Mouse (Mus musculus) embryo, embryonic 9.5 days (tissue): ENCODE results near the gene Gnl1.
A peak's percentile ranks its signal among the peaks of the same experiment; 100 is the strongest.
"Not testable (repeated sequence)": the region's sequence is repeated elsewhere in the genome, so short reads cannot be mapped to it uniquely, and the experiment has no call there.

Source experiments
- DNase-seq: peaks from one replicate; pipeline ENCODE4 v3.0.0-alpha.2; 2017; ENCODE audit errors: extremely low spot score

Gene Gnl1

DNA sequence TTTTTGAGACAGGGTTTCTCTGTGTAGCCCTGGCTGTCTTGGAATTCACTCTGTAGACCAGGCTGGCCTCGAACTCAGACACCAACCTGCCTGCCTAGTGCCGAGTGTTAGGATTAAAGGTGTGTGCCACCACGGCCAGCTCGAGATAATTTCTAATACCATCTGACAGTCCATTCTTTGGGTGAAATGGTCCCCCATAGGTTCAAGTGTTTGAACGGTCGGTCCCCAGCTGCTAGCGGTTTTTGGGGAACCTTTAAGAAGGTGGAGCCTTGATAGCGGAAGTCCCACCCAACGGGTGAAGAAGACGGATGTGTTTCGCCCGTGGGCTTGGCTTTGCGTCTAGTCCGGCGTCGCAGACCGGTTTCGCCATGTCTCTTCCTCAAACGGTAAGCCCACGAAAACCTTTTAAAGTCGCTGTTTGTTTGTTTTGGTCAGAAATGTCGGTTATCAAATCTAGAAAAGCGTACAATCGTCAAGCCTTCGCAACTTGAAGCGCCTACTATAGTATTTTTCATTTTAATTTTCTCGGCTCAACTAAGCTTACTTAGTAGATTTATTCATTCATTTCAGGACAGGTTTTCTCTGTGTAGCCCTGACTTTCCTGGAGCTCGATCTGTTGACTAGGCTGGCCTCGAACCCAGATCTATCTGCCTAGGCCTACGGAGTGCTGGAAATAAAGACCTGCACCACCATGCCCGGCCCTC, 14.7 kb downstream of the Gnl1 start:
- DNase-seq: peak; percentile 76

DNA sequence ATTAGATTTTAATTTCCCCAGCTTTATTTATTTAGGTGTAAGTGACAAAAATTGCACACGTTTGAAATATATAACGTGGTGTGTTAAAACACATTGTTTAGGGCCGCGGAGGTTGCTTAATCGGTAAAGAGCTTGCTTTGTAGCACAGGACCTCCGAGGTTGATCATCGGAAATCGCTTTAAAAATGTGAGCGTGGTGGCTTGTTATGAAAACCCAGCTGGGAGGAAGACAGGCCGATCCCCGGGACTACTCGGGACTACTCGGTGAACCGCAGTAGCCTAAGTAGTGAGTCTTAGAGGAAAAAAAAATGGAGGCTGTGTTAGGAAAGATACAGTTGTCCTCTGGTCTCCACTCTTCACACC, 15.2 kb downstream of the Gnl1 start:
- DNase-seq: no peak

DNA sequence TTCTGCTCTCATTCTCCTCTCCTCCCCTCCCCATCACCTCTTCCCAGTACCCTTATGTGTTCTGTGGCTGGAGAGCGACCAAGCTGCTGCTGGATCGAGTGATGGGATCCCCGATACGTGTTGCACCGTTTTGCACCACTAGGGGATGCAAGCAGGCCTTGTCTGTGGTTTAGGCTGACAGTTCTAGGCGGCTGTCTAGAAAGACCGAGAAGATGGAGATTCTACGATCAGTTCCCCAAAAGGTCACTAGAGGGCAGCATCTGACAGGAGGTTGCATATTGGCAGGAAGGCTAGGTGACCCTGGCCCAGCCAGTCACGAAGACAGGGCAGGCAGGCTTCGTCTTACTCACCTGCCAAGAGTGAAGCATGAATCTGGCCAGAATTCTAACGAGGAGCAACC, 17.3 kb downstream of the Gnl1 start:
- DNase-seq: peak; percentile 95

DNA sequence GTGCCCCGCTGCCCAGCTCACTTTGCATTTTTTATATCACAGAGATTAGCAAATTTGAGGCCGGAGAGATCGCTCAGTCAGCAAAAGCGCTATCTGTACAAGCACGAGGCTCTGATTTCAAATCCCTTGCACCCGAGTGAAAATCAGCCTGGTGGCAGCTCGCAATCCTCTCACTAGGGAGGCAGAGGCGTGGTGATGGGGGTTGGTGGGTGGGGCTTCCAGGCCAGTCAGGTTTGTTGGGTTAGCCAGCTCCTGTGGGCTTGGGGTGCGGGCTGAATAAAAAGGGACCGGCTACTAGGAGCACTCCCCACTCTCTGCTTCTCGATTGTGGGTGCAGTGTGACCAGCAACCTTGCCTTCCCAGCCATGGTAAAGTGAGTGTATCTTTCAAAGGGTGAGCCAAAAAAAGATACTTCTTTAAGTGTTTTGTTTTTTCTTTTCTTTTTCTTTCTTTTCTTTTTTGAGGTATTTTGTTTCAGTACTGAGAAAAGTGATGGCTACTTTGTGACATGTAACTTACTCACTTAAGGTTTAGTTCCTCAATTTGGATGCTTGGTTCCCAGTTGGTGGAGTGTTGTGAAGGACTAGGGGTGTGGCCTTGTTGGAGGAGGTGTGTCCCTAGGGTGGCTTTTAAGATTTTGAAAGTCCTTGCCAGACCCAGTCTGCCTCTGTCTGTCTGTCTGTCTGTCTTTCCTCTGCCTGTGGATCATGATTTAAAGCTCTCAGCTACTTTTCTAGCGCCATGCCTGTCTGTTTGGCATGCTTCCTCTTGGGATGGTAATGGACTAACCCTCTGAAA, 18.3 kb downstream of the Gnl1 start:
- DNase-seq: no peak

DNA sequence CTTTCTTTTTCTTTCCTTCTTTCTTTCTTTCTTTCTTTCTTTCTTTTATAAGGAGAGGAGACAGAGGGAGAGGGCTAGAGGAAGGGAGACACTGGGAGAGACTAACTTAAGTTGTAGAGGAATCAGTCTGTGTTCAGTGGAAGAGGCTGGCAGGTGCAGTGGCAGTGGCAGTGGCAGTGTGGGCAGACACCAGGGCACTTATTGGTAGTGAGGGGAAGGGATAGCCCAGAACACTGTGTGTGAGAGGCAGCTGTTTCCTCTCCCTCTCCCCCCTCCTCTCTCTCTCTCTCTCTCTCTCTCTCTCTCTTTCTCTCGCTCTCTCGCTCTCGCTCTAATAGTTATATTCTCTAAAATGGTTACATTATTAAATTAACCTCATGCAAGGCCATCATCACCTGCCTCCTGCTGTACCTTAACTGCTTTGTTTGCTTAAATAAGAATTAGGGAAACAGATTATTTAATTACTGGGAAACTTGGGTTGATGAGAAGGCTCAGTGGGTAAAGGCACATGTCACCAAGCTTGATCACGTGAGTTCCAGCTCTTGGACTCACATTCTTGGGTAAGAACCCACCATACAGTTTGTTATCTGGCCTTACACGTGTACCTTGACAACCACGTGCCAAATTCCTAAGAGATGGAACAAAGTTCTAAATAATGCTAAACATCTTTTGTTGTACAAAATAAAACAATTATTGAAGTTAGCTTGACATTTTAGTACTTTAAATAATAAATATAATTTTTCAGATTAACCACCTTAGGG, 19.1 kb downstream of the Gnl1 start:
- DNase-seq: no peak

DNA sequence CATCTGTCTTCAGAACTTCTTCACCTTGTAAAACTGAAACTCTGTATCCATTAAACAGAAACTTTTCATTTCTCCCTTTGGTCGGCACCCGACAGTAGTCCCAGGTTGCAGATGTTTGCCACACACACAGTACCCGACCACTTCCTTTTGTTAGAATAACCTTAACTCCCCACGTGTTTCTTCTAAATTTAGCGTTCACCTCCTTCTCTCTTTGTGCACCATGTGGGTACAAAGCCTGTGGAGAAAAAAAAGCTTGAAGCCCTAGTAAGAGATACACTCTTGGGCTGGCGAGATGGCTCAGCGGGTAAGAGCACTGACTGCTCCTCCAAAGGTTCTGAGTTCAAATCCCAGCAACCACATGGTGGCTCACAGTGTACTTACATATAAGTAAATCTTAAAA, 19.7 kb downstream of the Gnl1 start:
- no peak for DNase-seq

DNA sequence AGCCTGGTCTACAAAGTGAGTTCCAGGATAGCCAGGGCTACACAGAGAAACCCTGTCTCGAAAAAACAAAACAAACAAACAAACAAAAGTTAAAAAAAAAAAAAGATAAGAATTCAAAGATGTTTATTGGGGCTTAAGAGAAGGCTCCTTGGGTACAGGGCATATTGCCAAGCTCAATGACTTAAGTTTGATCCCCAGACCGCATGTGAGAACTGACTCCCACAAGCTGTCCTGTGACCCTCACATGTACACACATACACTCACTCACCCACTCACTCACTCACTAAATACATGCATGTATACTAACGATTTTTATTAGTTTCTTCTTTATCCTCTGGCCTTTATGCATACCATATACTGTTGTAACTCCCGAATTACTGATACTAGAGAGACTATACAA, 20.7 kb downstream of the Gnl1 start:
- DNase-seq: no peak

DNA sequence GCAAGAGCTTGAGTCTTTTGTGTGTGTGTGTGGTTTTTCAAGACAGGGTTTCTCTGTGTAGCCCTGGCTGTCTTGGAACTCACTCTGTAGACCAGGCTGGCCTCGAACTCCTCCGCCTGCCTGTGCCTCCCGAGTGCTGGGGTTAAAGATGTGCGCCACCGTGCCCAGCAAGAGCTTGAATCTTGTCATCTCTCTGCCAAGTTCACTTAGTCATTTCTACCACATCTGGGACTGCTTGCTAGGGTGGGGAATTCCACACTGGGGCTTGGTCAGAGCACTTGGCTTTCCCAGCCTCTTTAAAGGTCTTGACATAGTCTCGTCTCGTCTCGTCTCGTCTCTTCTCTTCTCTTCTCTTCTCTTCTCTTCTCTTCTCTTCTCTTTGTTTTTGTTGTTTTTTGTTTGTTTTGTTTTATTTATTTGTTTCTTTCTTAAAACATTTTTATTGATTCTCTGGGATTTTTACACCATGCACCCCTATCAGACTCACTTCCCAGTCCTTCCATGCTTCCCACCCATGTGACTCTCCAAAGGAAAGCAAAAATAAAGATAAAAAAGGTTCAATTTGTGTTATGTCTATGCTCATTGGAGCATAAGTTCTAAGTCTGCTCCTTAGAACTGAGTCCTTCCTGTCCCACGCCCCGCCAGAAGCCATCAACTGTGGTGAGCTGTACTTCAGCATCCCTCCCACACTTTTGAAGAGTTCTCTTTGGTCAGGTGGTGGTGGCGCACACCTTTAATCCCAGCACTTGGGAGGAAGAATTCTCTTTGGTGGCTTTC, 21.7 kb downstream of the Gnl1 start:
- no peak for DNase-seq

DNA sequence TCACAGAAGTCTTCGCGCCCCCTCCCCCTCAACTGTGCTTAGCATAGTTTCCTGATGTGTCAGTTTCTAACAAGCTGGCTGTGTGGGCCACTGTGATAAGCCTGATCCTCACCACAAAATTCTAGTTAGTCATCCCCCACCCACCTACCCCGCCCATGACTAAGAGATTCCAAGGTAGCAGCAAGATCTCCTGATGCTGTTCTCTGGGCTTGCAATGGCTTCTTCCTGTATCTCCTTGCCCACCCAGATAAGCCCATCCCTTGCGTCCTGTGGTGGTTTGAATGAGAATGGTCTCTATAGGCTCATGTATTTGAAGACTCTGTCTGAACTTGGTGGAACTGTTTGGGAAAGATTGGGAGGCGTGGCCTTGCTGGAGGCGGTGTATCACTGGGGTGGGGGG, 22.3 kb downstream of the Gnl1 start:
- DNase-seq: no peak

DNA sequence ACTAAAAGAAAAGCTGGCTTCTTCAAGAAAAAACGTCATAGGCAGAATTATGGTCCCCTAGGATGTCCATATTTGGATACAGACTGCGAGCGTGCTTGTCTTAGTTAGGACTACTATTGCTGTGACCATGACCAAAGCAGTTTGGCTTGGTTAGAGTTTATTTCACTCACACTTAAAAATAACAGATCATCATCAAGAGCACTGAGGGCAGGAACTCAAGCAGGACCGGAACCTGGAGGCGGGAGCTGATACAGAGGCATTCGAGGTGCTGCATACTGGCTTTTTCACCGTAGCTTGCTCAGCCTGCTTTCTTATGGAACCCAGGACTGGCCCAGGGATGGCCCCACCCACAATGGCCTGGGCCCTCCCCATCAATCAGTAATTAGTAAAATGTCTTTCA, 23.7 kb downstream of the Gnl1 start:
- DNase-seq: no peak

DNA sequence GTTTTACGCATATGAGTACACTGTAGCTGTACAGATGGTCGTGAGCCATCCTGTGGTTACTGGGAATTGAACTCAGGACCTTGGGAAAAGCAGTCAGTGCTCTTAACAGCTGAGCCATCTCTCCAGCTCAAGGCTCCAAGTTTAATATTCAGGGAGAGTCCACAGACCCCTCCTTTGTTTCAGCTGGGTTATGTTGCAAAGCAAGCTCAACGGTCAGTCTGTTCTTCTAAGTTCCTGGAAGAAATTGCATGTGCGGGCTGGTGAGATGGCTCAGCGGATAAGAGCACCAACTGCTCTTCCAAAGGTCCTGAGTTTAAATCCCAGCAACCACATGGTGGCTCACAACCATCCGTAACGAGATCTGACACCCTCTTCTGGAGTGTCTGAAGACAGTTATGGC, 24.8 kb downstream of the Gnl1 start:
- DNase-seq: not testable (repeated sequence)

DNA sequence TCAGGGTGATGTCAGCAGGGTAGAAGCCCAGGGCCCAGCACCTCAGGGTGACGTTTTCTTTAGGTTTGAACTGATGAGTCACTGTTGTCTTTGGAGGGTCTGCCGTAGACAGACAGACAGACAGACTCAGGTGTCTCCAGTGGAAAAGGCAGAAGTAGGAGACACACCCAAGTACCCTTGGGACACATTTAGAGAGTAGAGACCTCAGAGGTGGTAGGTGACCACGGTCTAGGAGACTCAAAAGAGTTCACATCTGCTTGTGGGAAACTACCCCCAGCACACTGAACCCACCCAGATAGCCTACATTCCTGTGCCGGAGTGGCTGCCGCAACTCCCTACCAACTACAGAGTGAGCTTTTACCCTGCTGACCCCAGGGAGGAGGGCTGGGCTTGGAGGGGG, 35.3 kb downstream of the Gnl1 start:
- DNase-seq: no peak

DNA sequence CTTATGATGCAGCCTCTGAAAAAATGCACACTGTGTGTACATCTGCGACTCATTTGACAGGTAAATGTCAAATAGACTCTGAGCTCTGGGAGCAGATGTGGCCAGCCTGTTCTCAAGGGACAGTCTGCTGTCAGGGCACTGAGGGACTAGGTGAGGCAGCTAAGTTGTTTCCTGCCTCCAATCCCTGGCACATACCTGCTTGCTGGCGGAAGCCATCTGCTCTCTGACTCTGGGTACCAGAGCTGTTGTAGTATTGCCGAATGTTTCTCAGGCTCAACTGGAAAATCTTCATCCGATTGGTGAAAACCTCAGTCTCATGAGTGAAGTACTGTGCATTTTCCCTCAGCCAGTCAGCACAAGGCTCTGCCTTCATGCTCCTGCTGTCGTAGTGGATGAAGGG, 37.4 kb downstream of the Gnl1 start:
- no peak for DNase-seq

DNA sequence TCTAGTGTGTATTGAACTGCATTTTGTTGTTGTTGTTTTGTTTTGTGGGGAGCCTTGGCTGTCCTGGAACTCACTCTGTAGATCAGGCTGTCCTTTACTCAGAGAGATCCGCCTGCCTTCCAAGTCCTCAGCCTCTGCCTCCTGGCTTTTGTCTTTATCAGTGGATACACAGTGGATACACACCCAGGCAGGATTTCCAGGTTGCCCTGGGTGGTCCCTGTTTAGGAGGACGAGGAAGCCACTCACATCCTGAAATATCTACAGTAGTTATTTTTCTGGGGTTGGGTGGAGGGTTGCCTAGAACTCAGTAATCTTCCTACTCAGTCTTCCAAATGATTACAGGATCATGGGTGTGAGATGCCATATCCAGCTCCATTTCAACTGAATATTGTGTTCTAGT, 39.3 kb downstream of the Gnl1 start:
- DNase-seq: no peak

DNA sequence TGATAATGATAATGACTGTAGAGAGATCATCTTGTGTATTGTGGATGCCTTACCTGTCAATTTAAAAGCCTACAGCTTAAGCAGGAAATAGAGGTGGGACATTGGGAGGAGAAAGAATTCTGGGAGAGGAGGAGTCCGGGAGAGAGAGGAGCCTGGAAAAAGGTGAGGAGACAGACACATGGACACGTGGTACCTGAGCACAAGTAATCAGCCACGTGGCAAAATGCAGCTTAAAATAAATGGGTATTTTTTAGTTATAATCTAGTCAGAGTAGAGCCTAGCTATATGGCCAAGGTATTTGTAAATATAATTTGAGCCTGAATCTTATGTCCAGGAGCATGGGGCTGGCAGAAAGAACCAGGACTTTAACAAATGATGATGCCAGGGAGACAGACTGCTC, 39.9 kb downstream of the Gnl1 start:
- DNase-seq: no peak

DNA sequence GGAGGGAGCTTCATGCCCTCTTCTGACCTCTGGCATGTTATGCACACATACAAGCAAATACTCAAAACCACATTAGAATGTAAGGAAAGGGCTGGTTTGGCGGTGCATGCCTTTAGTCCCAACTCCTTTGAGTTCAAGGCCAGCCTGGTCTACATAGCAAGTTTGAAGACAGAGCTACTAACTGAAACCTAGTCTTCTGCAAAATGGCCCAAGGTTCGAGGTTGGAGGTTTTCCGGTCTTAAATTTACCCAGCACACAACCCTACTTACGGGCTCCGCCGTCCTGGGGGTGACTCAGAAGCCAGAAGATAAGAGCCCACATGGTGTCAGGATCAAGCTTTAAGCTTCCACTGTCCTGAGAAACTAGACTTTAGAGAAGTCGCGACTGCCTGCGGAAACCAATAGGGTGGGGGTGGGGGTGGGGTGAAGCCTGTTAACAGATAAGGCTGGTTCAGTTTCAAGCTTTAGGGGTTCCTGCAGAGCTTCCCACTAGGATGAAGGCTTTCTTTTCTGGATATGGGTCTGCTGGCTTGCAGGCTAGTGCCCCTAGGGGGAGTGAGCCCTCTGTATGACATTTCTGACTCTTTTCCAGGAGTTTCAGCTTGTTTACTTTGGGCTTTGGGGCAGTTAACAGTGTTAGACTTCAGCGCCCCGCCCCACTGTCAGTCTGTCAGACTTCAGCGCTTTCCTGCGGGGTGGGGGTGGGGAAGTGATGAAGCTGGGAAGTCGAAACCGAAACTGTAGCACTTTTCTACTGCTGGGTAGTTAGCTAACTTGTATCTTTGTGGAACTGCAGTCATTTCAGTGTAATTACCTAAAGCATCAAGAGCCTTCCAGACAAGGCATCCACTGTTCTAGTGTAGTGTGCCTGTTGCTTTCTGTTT, 40.8 kb downstream of the Gnl1 start, which contains the start of gene H2-T24:
Gene H2-T24, minus strand, starts transcription at position 370 of the 883 bp plus-strand sequence.
- DNase-seq: peak; percentile 37

DNA sequence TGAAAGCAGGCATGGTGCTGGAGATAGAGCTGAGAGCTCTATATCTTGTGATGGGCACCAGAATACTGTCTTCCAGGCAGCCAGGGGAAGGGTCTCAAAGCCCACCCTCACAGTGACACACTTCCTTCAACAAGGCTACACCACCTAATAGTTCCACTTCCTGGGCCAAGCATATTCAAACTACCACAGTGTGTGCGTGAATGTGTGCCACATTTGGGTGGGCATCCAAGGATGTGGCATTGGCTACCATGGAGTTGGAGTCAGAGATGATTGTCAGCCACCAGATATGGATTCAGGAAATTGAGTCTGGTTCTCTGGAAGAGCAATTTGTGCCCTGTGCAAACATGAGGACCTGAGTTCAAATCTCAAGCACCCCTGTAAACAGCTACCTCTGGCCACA, 41.7 kb downstream of the Gnl1 start:
- no peak for DNase-seq

DNA sequence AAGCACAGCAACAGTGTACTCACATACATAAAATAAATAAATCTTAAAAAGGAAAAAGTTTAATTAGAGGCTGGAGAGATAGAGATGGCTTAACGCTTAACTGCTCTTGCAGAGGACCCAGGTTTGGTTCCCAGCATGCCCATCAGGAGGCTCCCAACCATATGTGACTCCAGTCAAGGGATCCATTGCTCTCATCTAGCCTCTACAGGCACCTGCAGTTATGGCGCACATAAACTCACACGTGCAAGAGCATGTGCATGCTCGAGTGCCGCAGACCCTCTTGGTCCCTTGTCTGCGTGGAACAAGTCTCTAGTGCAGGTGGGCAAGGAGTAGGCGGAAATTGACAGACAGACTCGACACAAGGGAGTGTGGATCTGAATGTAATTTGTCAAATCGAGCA, 42.4 kb downstream of the Gnl1 start:
- DNase-seq: no peak

DNA sequence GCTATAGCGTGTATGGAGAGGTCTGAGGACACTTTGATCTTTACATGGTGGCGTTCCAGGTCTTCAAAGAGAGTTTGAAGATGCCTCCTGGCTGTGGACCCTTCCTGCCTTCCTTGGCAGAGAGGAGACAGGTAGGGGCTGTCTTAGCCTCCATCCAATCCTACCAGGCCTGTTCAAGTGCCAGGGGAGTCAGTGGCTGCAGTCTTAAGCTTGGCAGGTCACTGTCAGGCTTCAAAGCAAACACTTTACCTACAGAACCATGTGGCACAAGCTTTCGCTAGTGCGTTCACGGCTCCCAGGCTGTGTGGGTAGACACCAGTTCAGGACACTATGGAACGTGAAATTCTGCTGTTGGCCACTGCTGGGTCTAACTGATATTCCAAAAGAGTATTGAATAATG, 43.3 kb downstream of the Gnl1 start:
- no peak for DNase-seq

DNA sequence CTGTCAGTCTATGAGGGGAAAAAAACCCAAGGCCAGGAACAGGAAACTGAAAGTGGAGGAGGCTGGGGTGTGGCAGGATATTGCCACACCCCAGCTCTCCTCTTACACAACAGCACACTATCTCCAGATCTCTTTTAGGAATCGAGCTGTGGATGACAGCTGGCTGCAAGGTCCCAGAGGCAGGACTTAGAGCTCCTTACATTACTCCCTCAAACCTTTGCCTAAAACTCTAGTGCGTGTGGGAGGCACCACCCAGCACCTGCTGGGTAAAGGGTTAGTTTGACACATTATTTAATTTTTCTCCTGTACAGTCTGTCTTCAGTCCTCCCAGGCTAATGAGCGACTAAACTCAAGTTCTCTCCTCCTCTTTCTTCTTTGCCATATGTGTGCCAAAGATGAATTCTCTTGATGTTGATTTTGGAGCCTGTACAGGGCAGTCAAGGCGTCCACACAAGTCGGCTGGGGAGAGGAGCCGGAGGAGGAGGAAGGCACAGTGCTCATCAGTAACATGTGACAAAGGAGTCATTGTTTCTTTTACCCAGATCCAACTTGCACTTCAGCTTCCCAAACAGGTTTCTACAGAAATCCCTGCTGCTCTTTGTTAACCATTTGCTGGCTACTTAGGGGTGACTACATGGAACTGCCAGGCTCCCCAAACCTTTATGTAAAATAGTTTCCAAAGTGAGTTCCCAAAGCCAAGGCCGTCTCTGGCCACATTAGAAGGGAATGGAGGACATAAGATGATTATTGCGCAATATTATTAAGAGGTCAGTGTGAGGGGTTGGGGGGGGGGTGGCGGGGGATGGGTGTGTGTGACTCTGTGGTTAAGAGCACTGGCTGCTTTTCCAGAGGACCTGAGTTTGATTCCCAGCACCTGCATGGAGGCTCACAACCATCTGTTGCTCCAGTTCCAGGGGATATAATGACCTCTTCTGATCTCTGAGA, 44.3 kb downstream of the Gnl1 start:
- DNase-seq: no peak
